Mouse (Mus musculus) liver, embryonic 16.5 days (tissue): ENCODE measurements around the gene Prcc. TPM values are rescaled to one million over a fixed set of nuclear protein-coding genes. Genes with fewer than 3 reads are reported as not detected.

ENCODE experiments used
- ATAC-seq: fragments of 200-750 bp; cut with Nextera tagmentation; 2 replicates; pipeline ENCODE4 v1.8.0; 2017; ENCODE audit warnings: low read depth, mild to moderate bottlenecking, moderate number of reproducible peaks, moderate library complexity
- H3K27ac ChIP-seq: fragments of 300-500 bp; sonication (generic); 2 replicates; pipeline ENCODE4 v1.5.1; 2014; ENCODE audit warnings: mild to moderate bottlenecking, low read length
- H3K27me3 ChIP-seq: fragments of 300-500 bp; sonication (generic); 2 replicates; pipeline ENCODE4 v1.6.1; 2014; ENCODE audit warnings: low read depth, low read length, mixed read lengths; ENCODE audit not compliant: control insufficient read depth, insufficient read depth
- H3K36me3 ChIP-seq: fragments of 300-500 bp; sonication (generic); 2 replicates; pipeline ENCODE4 v1.6.1; 2014; ENCODE audit warnings: mild to moderate bottlenecking; ENCODE audit not compliant: control insufficient read depth, insufficient read depth
- H3K4me1 ChIP-seq: fragments of 300-500 bp; sonication (generic); 2 replicates; pipeline ENCODE4 v1.6.1; 2014; ENCODE audit warnings: low read depth, low read length, mixed read lengths; ENCODE audit not compliant: control insufficient read depth
- H3K4me2 ChIP-seq: fragments of 300-500 bp; sonication (generic); 2 replicates; pipeline ENCODE4 v1.6.1; 2014; ENCODE audit warnings: low read depth, low read length, mixed read lengths
- H3K4me3 ChIP-seq: fragments of 300-500 bp; sonication (generic); 2 replicates; pipeline ENCODE4 v1.5.1; 2014; ENCODE audit warnings: low read depth, mild to moderate bottlenecking, low read length
- H3K9ac ChIP-seq: fragments of 300-500 bp; sonication (generic); 2 replicates; pipeline ENCODE4 v1.6.1; 2014; ENCODE audit warnings: low read depth, low read length
- H3K9me3 ChIP-seq: fragments of 300-500 bp; sonication (generic); replicated peaks from 2 replicates; pipeline ENCODE4 v1.6.1; 2016; ENCODE audit warnings: low read length; ENCODE audit not compliant: control insufficient read depth
- WGBS: fragments of 180-500 bp; shearing (Covaris S2); extraction: QIAGEN DNeasy Blood & Tissue Kit; methylation state at CpG from one replicate; pipeline ENCODE4 v1.1.7; 2014; ENCODE audit not compliant: insufficient replicate concordance; 5-methylcytosine and 5-hydroxymethylcytosine counted together
- polyA plus RNA-seq: library from polyadenylated mRNA; unstranded; fragments of >200 nt; fragmentation: Nextera tagmentation; extraction: Ambion mirVana; gene quantifications from 2 replicates; pipeline ENCODE4 v1.2.1, GENCODE M21; 2015

Gene Prcc
- 4.1 and 4.7 TPM in 2 replicates for polyA plus RNA-seq

DNA sequence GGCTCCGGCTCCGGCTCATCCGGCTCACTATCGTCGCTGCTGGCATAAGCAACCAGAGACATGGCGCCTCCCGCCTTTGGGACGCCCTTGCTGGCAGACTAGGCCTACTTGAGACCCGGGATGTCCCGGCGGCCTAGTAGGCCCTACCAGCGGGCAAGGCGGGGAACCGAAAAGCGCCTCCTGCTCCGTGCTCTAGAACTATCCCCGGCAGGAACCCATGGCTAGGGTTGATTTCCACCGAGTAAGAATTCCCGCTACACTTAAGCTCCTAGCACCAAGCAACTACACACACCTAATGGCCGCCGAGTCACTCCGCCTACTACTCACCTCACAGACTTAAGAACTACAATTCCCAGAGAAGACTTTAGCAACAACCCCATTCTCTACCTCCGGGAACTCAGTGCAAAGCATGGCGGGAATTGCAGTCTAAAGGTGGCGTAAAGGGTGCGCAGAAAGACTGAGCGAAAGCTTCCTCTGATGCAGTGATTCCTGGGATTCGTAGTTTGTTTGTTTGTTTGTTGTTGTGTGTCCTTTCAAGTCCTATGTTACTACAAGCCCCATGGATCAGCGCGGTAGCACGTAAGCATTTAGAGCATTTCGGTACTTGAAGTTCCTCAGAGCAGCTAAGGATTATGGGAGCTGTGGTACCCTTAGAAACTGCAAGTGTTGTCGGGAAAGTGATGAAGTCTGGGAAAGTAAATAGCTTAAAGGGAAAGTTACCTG lies at the start of gene Prcc:
Gene Prcc (minus strand): TSS at position 328 of the 723 bp plus-strand sequence.
- H3K9me3 ChIP-seq, result no peaks in the 10 kb centered on the region
- H3K27me3 ChIP-seq, result no peaks in the 10 kb centered on the region
- H3K4me3 ChIP-seq, result peak within 1 kb of the TSS; percentile 99
- WGBS, result under 1% methylated on average over 33 of the region's 33 CpGs
- peak; percentile 95 for ATAC-seq
- peak within 1 kb of the TSS; percentile 80 for H3K4me2 ChIP-seq
- peaks cover 25% of the 10 kb centered on the region for H3K4me1 ChIP-seq
- peaks cover 3% of the 10 kb centered on the region for H3K36me3 ChIP-seq
- peak within 1 kb of the TSS; percentile 94 for H3K9ac ChIP-seq
- H3K27ac ChIP-seq, result peak within 1 kb of the TSS; percentile 91

DNA sequence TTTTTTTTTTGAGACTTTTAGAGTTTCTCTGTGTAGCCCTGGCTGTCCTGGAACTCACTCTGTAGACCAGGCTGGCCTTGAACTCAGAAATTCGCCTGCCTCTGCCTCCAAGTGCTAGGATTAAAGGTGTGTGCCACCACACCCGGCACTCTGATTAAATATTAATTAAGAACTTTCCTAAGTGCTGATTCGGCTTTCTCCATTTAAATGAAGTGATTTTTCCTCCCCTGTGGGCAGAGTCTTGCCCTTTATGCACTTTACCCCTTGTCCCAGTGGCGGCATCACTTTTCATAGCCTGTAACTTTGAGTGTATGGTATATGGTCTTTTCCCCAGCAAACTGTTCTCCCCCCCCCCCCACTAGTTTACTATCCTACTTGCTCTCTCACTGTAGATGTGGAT lies 49.8 kb upstream of the Prcc start:
- H3K27ac ChIP-seq, result no peak overlapping the region
- H3K9me3 ChIP-seq, result no peaks in the 10 kb centered on the region
- no peak overlapping the region for H3K9ac ChIP-seq
- ATAC-seq, result no peak
- WGBS, result 73% methylated on average over 4 of the region's 4 CpGs
- peaks cover 19% of the 10 kb centered on the region for H3K4me1 ChIP-seq
- no peaks in the 10 kb centered on the region for H3K27me3 ChIP-seq
- H3K4me3 ChIP-seq, result no peak overlapping the region
- peaks cover 20% of the 10 kb centered on the region for H3K36me3 ChIP-seq
- H3K4me2 ChIP-seq, result no peak overlapping the region

DNA sequence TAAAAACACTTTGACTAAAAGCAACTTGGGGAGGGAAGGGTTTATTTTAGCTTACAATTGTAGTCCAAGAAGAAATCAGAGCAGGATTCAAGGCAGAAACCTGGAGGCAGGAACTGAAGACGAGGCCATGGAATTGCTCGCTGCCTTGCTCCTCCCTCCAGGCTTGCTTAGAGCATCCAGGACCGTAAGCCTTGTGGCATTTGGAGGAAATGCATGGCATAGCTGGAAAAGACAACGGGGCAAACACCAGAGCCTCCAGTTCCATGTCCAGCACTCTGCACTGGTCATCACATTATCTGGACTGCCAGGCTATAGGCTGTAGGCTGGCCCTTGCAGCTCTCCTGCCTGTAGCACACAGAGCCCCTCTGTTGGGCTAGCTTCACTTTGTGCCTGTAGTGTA lies 49.1 kb upstream of the Prcc start:
- Histone ChIP-seq H3K4me1 (peaks cover 19% of the 10 kb centered on the region), H3K4me3 (no peak overlapping the region), H3K27me3 (no peaks in the 10 kb centered on the region), H3K9ac (no peak overlapping the region), H3K36me3 (peaks cover 20% of the 10 kb centered on the region), H3K4me2 (no peak overlapping the region), H3K27ac (no peak overlapping the region), H3K9me3 (no peaks in the 10 kb centered on the region)
- WGBS, result 74% methylated on average over 4 of the region's 4 CpGs
- ATAC-seq, result no peak

DNA sequence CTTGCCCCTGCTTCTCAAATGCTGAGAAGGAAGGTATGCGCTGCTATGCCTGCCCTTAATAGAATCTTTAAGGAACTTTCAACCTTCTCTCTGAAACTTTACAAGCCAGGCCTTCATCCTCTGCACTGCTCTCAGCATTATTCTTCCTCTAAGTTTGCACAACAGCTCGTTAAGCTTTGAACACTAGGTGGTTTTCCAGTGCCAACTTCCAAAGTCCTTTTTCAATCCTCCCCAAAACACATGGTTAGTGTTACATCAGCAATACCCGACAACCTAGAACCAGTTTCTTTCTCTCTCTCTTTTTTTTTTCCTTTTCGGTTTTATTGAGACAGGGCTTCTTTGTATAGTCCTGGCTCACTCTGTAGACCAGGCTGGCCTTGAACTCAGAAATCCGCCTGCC lies 48.6 kb upstream of the Prcc start:
- Histone ChIP-seq H3K4me3 (no peak overlapping the region), H3K4me2 (no peak overlapping the region), H3K9me3 (no peaks in the 10 kb centered on the region), H3K36me3 (peaks cover 18% of the 10 kb centered on the region), H3K4me1 (peaks cover 23% of the 10 kb centered on the region), H3K27me3 (no peaks in the 10 kb centered on the region), H3K9ac (no peak overlapping the region), H3K27ac (no peak overlapping the region)
- ATAC-seq, result no peak
- 71% methylated on average over 5 of the region's 5 CpGs for WGBS

DNA sequence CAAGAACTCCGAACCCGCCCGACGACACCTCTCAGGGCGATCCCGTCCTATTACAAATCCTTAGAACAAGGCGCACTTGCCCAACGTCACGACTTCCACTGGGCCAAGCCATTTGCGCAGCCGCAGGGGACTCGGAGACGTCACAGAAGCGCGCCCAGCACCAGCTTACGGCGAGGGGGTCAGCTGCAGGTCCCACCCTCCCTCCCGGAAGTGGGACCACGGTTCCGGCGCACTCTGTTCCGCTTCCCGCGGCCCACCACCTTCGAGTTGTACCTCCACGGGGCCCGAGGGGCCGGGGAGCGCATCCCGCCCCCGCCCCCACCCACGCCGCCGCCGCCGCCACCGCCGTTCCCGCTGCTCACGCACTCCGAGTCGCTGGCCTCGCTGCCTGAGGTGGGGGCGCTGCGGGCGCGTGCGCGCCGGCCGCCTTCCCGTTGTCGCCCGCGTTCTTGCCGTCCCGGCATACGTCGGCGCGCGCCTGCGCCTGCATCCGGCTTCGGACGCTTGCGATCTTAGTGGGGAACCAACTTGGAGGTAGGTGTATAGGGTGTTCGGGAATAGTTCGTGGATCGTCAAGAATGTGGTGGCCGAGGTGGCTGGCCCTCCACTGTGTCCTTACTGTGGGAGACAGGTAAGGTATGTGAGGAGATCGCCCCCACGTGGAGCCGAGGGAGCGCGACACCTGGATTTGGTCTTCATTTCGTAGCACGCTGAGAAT lies 44.8 kb upstream of the Prcc start, which contains the start of the genes Isg20l2 and Rrnad1:
Gene Isg20l2 (plus strand): TSS at position 237 of the 718 bp plus-strand sequence.
Gene Rrnad1 (minus strand): TSS at position 640 of the 718 bp plus-strand sequence.
- no peaks in the 10 kb centered on the region for H3K9me3 ChIP-seq
- peak; percentile 96 for ATAC-seq
- peak within 1 kb of the TSS; percentile 93 for H3K27ac ChIP-seq
- under 1% methylated on average over 78 of the region's 78 CpGs for WGBS
- H3K27me3 ChIP-seq, result no peaks in the 10 kb centered on the region
- peaks cover 21% of the 10 kb centered on the region for H3K36me3 ChIP-seq
- peak within 1 kb of the TSS; percentile 96 for H3K4me3 ChIP-seq
- peak within 1 kb of the TSS; percentile 90 for H3K4me2 ChIP-seq
- H3K9ac ChIP-seq, result peak within 1 kb of the TSS; percentile 90
- H3K4me1 ChIP-seq, result peaks cover 26% of the 10 kb centered on the region

DNA sequence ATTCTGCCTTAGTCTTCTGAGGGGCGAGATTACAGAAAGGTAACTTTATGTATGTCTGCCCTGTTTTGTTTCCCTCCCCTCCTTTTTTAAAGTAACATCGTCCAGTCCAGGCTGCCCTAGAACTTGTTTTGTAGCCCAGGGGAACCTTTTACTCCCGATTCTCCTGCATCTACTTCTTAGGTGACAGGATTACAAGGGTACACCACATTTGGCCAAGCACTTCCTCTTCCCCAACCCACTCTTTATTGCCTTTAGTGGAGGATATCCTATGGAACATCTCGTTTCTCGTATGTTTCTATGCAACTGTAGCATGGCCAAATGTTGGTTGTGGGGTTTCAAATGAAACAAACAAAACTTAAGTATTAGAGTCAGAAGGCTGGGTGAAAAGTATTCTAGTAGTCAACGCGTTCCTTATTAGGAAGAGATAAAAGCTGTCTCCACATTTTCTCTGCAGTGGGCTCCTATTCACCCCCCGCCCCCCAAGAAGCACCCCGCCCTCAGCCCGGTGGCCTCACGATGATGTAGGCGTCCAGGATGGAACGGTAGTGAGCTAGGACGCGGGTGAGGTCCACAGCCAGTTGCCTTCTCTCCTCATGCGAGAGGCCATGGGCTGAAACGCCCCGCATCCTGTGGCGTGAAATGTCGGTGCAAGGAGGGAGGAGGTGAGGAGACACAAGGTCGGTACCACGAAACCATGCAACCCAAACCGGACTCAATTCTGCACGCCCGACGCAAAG lies 44.1 kb upstream of the Prcc start:
- H3K4me3 ChIP-seq, result peak overlapping the region; percentile 96
- WGBS, result 2% methylated on average over 26 of the region's 26 CpGs
- H3K9me3 ChIP-seq, result no peaks in the 10 kb centered on the region
- peak overlapping the region; percentile 90 for H3K9ac ChIP-seq
- H3K4me1 ChIP-seq, result peaks cover 26% of the 10 kb centered on the region
- ATAC-seq, result peak; percentile 22
- no peaks in the 10 kb centered on the region for H3K27me3 ChIP-seq
- H3K36me3 ChIP-seq, result peaks cover 25% of the 10 kb centered on the region
- peak overlapping the region; percentile 93 for H3K27ac ChIP-seq
- peak overlapping the region; percentile 90 for H3K4me2 ChIP-seq

DNA sequence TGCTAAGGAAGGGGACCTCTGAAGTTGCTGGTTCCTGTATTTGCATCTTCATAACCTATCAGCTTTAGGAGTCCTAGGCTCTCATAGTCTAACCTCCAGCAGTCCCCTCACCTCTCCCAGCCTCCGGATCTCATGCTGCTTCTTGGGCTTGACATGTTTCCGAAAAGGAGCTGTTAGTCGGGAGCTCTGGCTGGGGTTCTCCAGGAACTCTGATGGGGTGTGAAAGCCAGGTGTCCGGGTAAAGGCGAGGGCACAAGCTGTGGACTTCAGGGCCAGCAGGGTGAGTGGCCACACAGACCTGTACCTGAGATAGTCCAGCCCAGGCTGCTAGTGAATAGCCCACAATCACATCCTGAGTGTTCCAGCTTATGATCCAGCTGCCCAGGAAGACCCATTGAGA lies 42.0 kb upstream of the Prcc start:
- Histone ChIP-seq H3K27ac (no peak overlapping the region), H3K4me2 (no peak overlapping the region), H3K9me3 (no peaks in the 10 kb centered on the region), H3K36me3 (peaks cover 40% of the 10 kb centered on the region), H3K27me3 (no peaks in the 10 kb centered on the region), H3K4me3 (no peak overlapping the region), H3K9ac (no peak overlapping the region), H3K4me1 (peaks cover 21% of the 10 kb centered on the region)
- 89% methylated on average over 5 of the region's 5 CpGs for WGBS
- ATAC-seq, result no peak

DNA sequence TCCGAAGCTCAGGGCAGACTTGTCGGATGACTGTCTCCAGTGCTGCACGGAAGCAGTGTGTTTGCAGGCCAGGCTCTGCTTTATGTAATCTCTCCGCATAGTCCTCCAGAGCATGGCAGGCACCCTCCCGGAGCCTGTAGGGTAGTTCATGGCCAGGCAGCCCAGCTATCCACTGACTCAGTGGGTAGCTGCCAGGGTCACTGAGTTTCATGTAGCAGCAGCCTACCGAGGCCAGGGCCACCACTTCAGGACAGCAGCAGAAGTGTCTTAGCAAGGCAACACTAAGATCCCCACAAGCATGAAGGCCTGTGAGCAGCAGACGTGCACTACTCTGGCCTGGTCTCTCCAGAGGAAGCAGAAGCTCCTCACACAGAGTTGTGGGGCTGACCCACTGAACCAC lies 39.6 kb upstream of the Prcc start:
- Histone ChIP-seq H3K9me3 (no peaks in the 10 kb centered on the region), H3K27me3 (no peaks in the 10 kb centered on the region), H3K4me1 (peaks cover 9% of the 10 kb centered on the region), H3K27ac (no peak overlapping the region), H3K36me3 (peaks cover 45% of the 10 kb centered on the region), H3K9ac (no peak overlapping the region), H3K4me3 (no peak overlapping the region), H3K4me2 (no peak overlapping the region)
- 81% methylated on average over 7 of the region's 7 CpGs for WGBS
- no peak for ATAC-seq
